Mouse (Mus musculus) MEL (cell line): Measurements from ENCODE around the gene Actr2. TPM values are rescaled to one million over a fixed set of nuclear protein-coding genes. Genes with fewer than 3 reads are reported as not detected.

ENCODE experiments used
- DNase-seq: peaks from one replicate; pipeline ENCODE4 v3.0.0; 2011; ENCODE audit warnings: low read depth, low spot score
- H3K27ac ChIP-seq: 2 replicates; pipeline ENCODE4 v1.5.1; 2012; ENCODE audit warnings: low read depth, mild to moderate bottlenecking, control low read depth, low read length, moderate library complexity; ENCODE audit not compliant: control insufficient read depth
- H3K27me3 ChIP-seq, 2 experiments: fragments of 150-350 bp in 1 of 2; sonication (generic) in 1 of 2; 2 replicates each; pipeline ENCODE4 v1.6.1; 2012; ENCODE audit warnings: low read length in 2 of 2, mild to moderate bottlenecking in 2 of 2, improper control_type of control experiment in 1 of 2, moderate library complexity in 1 of 2; ENCODE audit not compliant: insufficient read depth in 2 of 2, control insufficient read depth in 1 of 2
- H3K36me3 ChIP-seq, 2 experiments: 2 replicates each; pipeline ENCODE4 v1.6.1; 2012 to 2014; ENCODE audit warnings: low read length in 2 of 2, improper control_type of control experiment in 1 of 2, inconsistent platforms in 1 of 2, mild to moderate bottlenecking in 1 of 2; ENCODE audit not compliant: insufficient read depth in 2 of 2, control insufficient read depth in 1 of 2
- H3K4me1 ChIP-seq, 2 experiments: fragments of 150-350 bp in 1 of 2; sonication (generic) in 1 of 2; 2 replicates each; pipeline ENCODE4 v1.6.1; 2012; ENCODE audit warnings: low read length in 2 of 2, improper control_type of control experiment in 1 of 2, mild to moderate bottlenecking in 1 of 2; ENCODE audit not compliant: insufficient read depth in 2 of 2, control insufficient read depth in 1 of 2
- H3K4me3 ChIP-seq, 2 experiments: fragments of 150-350 bp in 1 of 2; sonication (generic) in 1 of 2; 2 replicates each; pipeline ENCODE4 v1.5.1; 2012; ENCODE audit warnings: low read depth in 2 of 2, low read length in 2 of 2, mild to moderate bottlenecking in 2 of 2, moderate library complexity in 2 of 2, control low read depth in 1 of 2, improper control_type of control experiment in 1 of 2; ENCODE audit not compliant: control insufficient read depth in 1 of 2, insufficient read depth in 1 of 2
- H3K79me2 ChIP-seq: 2 replicates; pipeline ENCODE4 v1.6.1; 2012; ENCODE audit warnings: mild to moderate bottlenecking, low read length, moderate library complexity; ENCODE audit not compliant: control insufficient read depth, poor library complexity, insufficient read depth
- H3K9ac ChIP-seq: 2 replicates; pipeline ENCODE4 v1.6.1; 2012; ENCODE audit warnings: low read depth, mild to moderate bottlenecking, control low read depth, low read length, moderate library complexity; ENCODE audit not compliant: control insufficient read depth, poor library complexity, severe bottlenecking
- H3K9me3 ChIP-seq: fragments of 150-350 bp; sonication (generic); replicated peaks from 2 replicates; pipeline ENCODE4 v1.6.1; 2012; ENCODE audit warnings: mild to moderate bottlenecking, low read length, improper control_type of control experiment, moderate library complexity; ENCODE audit not compliant: insufficient read depth
- CHD1 ChIP-seq: IDR thresholded peaks from 2 replicates; pipeline ENCODE4 v1.6.1; 2012; ENCODE audit warnings: low read depth, mild to moderate bottlenecking, inconsistent platforms, low read length, improper control_type of control experiment
- CHD2 ChIP-seq: IDR thresholded peaks from 2 replicates; pipeline ENCODE4 v1.6.1; 2011; ENCODE audit warnings: low read length, improper control_type of control experiment
- E2F4 ChIP-seq: IDR thresholded peaks from 2 replicates; pipeline ENCODE4 v1.6.1; 2011; ENCODE audit warnings: low read depth, low read length, improper control_type of control experiment, borderline replicate concordance
- ELF1 ChIP-seq: IDR thresholded peaks from 2 replicates; pipeline ENCODE4 v1.6.1; 2014; ENCODE audit warnings: low read depth, mild to moderate bottlenecking, inconsistent platforms, low read length, improper control_type of control experiment, moderate library complexity
- HCFC1 ChIP-seq: IDR thresholded peaks from 2 replicates; pipeline ENCODE4 v1.6.1; 2012; ENCODE audit warnings: low read depth, mild to moderate bottlenecking, inconsistent platforms, low read length, improper control_type of control experiment, moderate library complexity
- JUND ChIP-seq: IDR thresholded peaks from 2 replicates; pipeline ENCODE4 v1.6.1; 2011; ENCODE audit warnings: low read depth, mild to moderate bottlenecking, improper control_type of control experiment, low read length
- MAFK ChIP-seq: IDR thresholded peaks from 2 replicates; pipeline ENCODE4 v1.6.1; 2011; ENCODE audit warnings: low read depth, mild to moderate bottlenecking, low read length, improper control_type of control experiment, borderline replicate concordance
- MAZ ChIP-seq: IDR thresholded peaks from 2 replicates; pipeline ENCODE4 v1.6.1; 2012; ENCODE audit warnings: low read depth, mild to moderate bottlenecking, inconsistent platforms, low read length, improper control_type of control experiment
- MEF2A ChIP-seq: IDR thresholded peaks from 2 replicates; pipeline ENCODE4 v1.6.1; 2014; ENCODE audit warnings: low read depth, mild to moderate bottlenecking, inconsistent platforms, low read length, improper control_type of control experiment; ENCODE audit not compliant: poor library complexity, insufficient replicate concordance, severe bottlenecking; ENCODE audit errors: extremely low read depth
- MYC ChIP-seq: IDR thresholded peaks from 2 replicates; pipeline ENCODE4 v1.6.1; 2011; ENCODE audit warnings: low read depth, mild to moderate bottlenecking, low read length, improper control_type of control experiment, moderate library complexity
- NELFE ChIP-seq: IDR thresholded peaks from 2 replicates; pipeline ENCODE4 v1.6.1; 2011; ENCODE audit warnings: low read depth, low read length, improper control_type of control experiment
- NRF1 ChIP-seq: IDR thresholded peaks from 2 replicates; pipeline ENCODE4 v1.6.1; 2014; ENCODE audit warnings: low read depth, mild to moderate bottlenecking, inconsistent platforms, low read length, improper control_type of control experiment, moderate library complexity; ENCODE audit not compliant: poor library complexity, insufficient read depth, severe bottlenecking
- POLR2A ChIP-seq, 2 experiments: IDR thresholded peaks; 2 replicates each; pipeline ENCODE4 v1.6.1; 2011 to 2012; ENCODE audit warnings: low read length in 2 of 2, mild to moderate bottlenecking in 2 of 2, control low read depth in 1 of 2, improper control_type of control experiment in 1 of 2, low read depth in 1 of 2, moderate library complexity in 1 of 2; ENCODE audit not compliant: control insufficient read depth in 1 of 2, insufficient read depth in 1 of 2, poor library complexity in 1 of 2
- POLR2AphosphoS5 ChIP-seq: IDR thresholded peaks from 2 replicates; pipeline ENCODE4 v1.6.1; 2012; ENCODE audit warnings: low read depth, borderline replicate concordance, mild to moderate bottlenecking, inconsistent platforms, low read length, moderate library complexity, mixed read lengths
- RAD21 ChIP-seq: IDR thresholded peaks from 2 replicates; pipeline ENCODE4 v1.6.1; 2011; ENCODE audit warnings: mild to moderate bottlenecking, low read depth, low read length, improper control_type of control experiment
- RCOR1 ChIP-seq: IDR thresholded peaks from 2 replicates; pipeline ENCODE4 v1.6.1; 2012; ENCODE audit warnings: low read depth, mild to moderate bottlenecking, inconsistent platforms, low read length, improper control_type of control experiment
- SIN3A ChIP-seq: IDR thresholded peaks from 2 replicates; pipeline ENCODE4 v1.6.1; 2012; ENCODE audit warnings: low read length, improper control_type of control experiment, inconsistent platforms
- SMC3 ChIP-seq: IDR thresholded peaks from 2 replicates; pipeline ENCODE4 v1.6.1; 2011; ENCODE audit warnings: low read depth, low read length, improper control_type of control experiment
- TAL1 ChIP-seq: IDR thresholded peaks from 2 replicates; pipeline ENCODE4 v1.6.1; 2012; ENCODE audit warnings: mild to moderate bottlenecking, inconsistent platforms, low read length, moderate library complexity, mixed read lengths
- TBP ChIP-seq: IDR thresholded peaks from 2 replicates; pipeline ENCODE4 v1.8.0; 2011; ENCODE audit warnings: low read depth, low read length, improper control_type of control experiment
- TCF12 ChIP-seq: IDR thresholded peaks from 2 replicates; pipeline ENCODE4 v1.6.1; 2014; ENCODE audit warnings: low read depth, mild to moderate bottlenecking, inconsistent platforms, low read length, improper control_type of control experiment, moderate library complexity
- UBTF ChIP-seq: IDR thresholded peaks from 2 replicates; pipeline ENCODE4 v1.6.1; 2012; ENCODE audit warnings: low read depth, mild to moderate bottlenecking, inconsistent platforms, low read length, improper control_type of control experiment, moderate library complexity, borderline replicate concordance; ENCODE audit not compliant: insufficient read depth
- USF1 ChIP-seq: IDR thresholded peaks from 2 replicates; pipeline ENCODE4 v1.6.1; 2014; ENCODE audit warnings: low read depth, mild to moderate bottlenecking, inconsistent platforms, low read length, improper control_type of control experiment, moderate library complexity
- USF2 ChIP-seq, 2 experiments: IDR thresholded peaks; 2 replicates each; pipeline ENCODE4 v1.6.1; 2011 to 2012; ENCODE audit warnings: improper control_type of control experiment in 2 of 2, low read length in 2 of 2, borderline replicate concordance in 1 of 2, inconsistent platforms in 1 of 2, low read depth in 1 of 2, mild to moderate bottlenecking in 1 of 2; ENCODE audit not compliant: insufficient read depth in 1 of 2
- ZC3H11A ChIP-seq: IDR thresholded peaks from 2 replicates; pipeline ENCODE4 v1.6.1; 2012; ENCODE audit warnings: low read depth, mild to moderate bottlenecking, inconsistent platforms, low read length, improper control_type of control experiment
- ZNF384 ChIP-seq: IDR thresholded peaks from 2 replicates; pipeline ENCODE4 v1.6.1; 2012; ENCODE audit warnings: low read depth, mild to moderate bottlenecking, inconsistent platforms, low read length, improper control_type of control experiment
- polyA plus RNA-seq, 2 experiments: library from polyadenylated mRNA; stranded (reverse) in 1 of 2; unstranded in 1 of 2; fragments of >175 nt in 1 of 2; fragments of >200 nt in 1 of 2; gene quantifications; 2 replicates each; pipeline versions ENCODE4 v1.2.1 to v1.2.4; 2012; ENCODE audit warnings: low replicate concordance in 2 of 2, low read depth in 1 of 2; ENCODE audit not compliant: insufficient read length in 2 of 2, insufficient read depth in 1 of 2, missing spikeins in 1 of 2
- total RNA-seq: library from RNA; depleted of rRNA; stranded (reverse); fragments of 300-350 nt; gene quantifications from 2 replicates; pipeline ENCODE4 v1.2.3, GENCODE M21; 2012

Actr2 gene
- total and polyA plus RNA-seq, 3 experiments, result 40.0 to 172 (median 160) TPM

GRCm38 (mm10) chr11:20106946-20107345 is 5.8 kb downstream of the Actr2 start:
- H3K9ac ChIP-seq, result no peak overlapping the region
- TF ChIP-seq ZNF384 (no peak), NELFE (no peak), SIN3A (no peak), CHD2 (no peak), CHD1 (no peak), MEF2A (no peak), RAD21 (no peak), ELF1 (no peak), POLR2AphosphoS5 (no peak), MYC (no peak), RCOR1 (no peak), TCF12 (no peak)
- peaks cover 11 to 26% of the 10 kb centered on the region in 2 experiments for H3K4me1 ChIP-seq
- H3K79me2 ChIP-seq, result peaks cover 80% of the 10 kb centered on the region
- peaks cover 15 to 58% of the 10 kb centered on the region in 2 experiments for H3K36me3 ChIP-seq
- DNase-seq, result no peak
- H3K27me3 ChIP-seq, result no peaks in the 10 kb centered on the region
- H3K4me3 ChIP-seq, result no peak overlapping the region
- H3K27ac ChIP-seq, result no peak overlapping the region
- H3K9me3 ChIP-seq, result no peaks in the 10 kb centered on the region

GRCm38 (mm10) chr11:20103949-20104348 is 8.8 kb downstream of the Actr2 start:
- Histone ChIP-seq H3K9me3 (no peaks in the 10 kb centered on the region), H3K27ac (no peak overlapping the region), H3K27me3 (no peaks in the 10 kb centered on the region), H3K4me3 (no peak overlapping the region), H3K4me1 (peaks cover 9 to 15% of the 10 kb centered on the region in 2 experiments), H3K36me3 (peaks cover 24 to 36% of the 10 kb centered on the region in 2 experiments), H3K79me2 (peaks cover 75% of the 10 kb centered on the region), H3K9ac (no peak overlapping the region)
- DNase-seq, result no peak
- TF ChIP-seq CHD1 (no peak), NRF1 (no peak), HCFC1 (no peak), TBP (no peak), USF1 (no peak), MAZ (no peak), SMC3 (no peak), POLR2A (IDR thresholded peaks at IDR 0.05; ENCODE audit: control insufficient read depth in 1 of 2, insufficient read depth in 1 of 2, low read depth in 1 of 2, low read length in 2 of 2, poor library complexity in 1 of 2) (no peak), JUND (no peak), TAL1 (no peak), NELFE (no peak), ZC3H11A (no peak), MAFK (no peak), ZNF384 (no peak), E2F4 (no peak), UBTF (no peak), TCF12 (no peak), USF2 (IDR thresholded peaks at IDR 0.05; ENCODE audit: borderline replicate concordance in 1 of 2, insufficient read depth in 1 of 2, low read depth in 1 of 2, low read length in 2 of 2) (no peak)
